Mouse (Mus musculus): Measurements from ENCODE around the gene Ccdc153. TPM values are rescaled to one million over a fixed set of nuclear protein-coding genes. Genes with fewer than 3 reads are reported as not detected.

The Ccdc153 gene
- polyA plus RNA-seq (2014; fragmentation: Nextera tagmentation; extraction: Ambion mirVana): not detected in 2 replicates

DNA sequence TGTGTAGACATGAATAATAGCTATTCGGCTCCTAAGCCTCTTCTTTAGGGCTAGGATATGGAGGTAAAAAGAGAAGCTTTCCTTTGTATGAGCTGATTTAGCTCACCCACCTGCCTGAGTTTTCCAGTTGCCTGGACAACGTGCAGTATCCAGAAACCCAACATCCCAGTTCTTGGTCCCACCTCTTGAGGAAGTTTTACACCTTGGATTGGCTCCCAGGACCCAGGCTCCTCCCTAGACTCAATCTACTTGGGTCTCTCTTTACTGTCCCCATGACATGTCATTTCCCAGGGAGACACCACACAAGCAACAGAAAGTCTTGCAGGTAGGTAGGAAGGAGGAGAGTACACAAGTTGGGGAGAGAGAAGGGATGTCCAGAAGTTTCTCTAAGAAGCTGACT is at the start of gene Ccdc153:
TSS of gene Ccdc153 (plus strand) at position 278 of the 400 bp plus-strand sequence.
- ATAC-seq (ENCODE audit: low FRiP score, low TSS enrichment): no peak
- 67% methylated on average over 2 of the region's 2 CpGs for WGBS
- H3K36me3 ChIP-seq (ENCODE audit: control insufficient read depth, insufficient read depth, low read length): no peaks in the 10 kb centered on the region
- H3K27me3 ChIP-seq (ENCODE audit: control insufficient read depth, insufficient read depth, low read length): no peaks in the 10 kb centered on the region
- H3K9me3 ChIP-seq (ENCODE audit: control insufficient read depth, low read length): no peaks in the 10 kb centered on the region
- H3K27ac ChIP-seq (ENCODE audit: low read depth, low read length): no peak within 1 kb of the TSS
- H3K4me1 ChIP-seq (ENCODE audit: control insufficient read depth, insufficient read depth, low read length): peaks cover 9% of the 10 kb centered on the region; the same call in 1 of the 2 replicates
- no peak within 1 kb of the TSS for H3K4me3 ChIP-seq (ENCODE audit: low read length)
- no peak within 1 kb of the TSS for H3K4me2 ChIP-seq (replicated peaks; ENCODE audit: low read depth, low read length)
- H3K9ac ChIP-seq (ENCODE audit: low read depth, low read length): no peak within 1 kb of the TSS

DNA sequence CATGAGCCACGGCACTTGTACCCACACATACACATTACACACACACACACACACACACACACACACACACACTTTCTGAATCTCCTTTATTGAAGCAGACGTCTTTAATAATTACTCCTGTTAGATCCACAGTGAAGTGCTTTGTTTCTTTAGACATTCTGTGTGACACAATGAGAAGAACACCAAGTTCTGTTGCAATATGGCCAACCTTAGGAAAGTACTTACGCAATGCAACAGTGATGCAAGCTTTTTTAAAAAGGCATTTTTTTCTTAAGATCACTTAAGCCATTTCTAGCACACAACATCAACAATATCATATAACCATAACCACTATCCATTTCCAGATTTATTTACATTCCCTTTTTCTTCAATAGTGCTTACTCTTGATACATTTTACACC is 49.3 kb upstream of the Ccdc153 start:
- ATAC-seq (ENCODE audit: low FRiP score, low TSS enrichment): no peak
- H3K4me3 ChIP-seq (ENCODE audit: low read length): no peak overlapping the region
- H3K9ac ChIP-seq (ENCODE audit: low read depth, low read length): no peak overlapping the region
- H3K4me2 ChIP-seq (replicated peaks; ENCODE audit: low read depth, low read length): no peak overlapping the region
- peaks cover 10% of the 10 kb centered on the region; the same call in 1 of the 2 replicates for H3K36me3 ChIP-seq (ENCODE audit: control insufficient read depth, insufficient read depth, low read length)
- H3K27ac ChIP-seq (ENCODE audit: low read depth, low read length): no peak overlapping the region
- 71% methylated on average over 3 of the region's 3 CpGs for WGBS
- H3K9me3 ChIP-seq (ENCODE audit: control insufficient read depth, low read length): no peaks in the 10 kb centered on the region
- no peaks in the 10 kb centered on the region for H3K27me3 ChIP-seq (ENCODE audit: control insufficient read depth, insufficient read depth, low read length)
- H3K4me1 ChIP-seq (ENCODE audit: control insufficient read depth, insufficient read depth, low read length): no peaks in the 10 kb centered on the region

DNA sequence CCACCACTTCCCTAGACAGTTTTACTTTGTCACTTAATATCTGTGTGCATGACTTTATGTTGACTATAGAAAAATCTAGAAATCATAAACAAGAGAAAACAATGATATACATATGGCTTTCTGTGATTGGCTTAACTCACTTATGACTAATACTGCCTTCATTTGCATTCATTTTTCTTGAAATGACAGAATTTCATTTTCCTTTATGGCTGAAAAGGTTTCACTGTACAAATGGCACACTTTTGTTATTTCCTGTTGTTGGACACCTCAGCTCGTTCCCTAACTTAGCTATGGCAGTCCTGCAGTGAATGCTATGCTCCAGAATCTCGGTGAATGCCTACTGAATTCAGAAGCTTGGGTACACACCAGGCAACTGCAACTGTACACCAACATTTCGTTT is 48.2 kb upstream of the Ccdc153 start:
- H3K36me3 ChIP-seq (ENCODE audit: control insufficient read depth, insufficient read depth, low read length): peaks cover 13% of the 10 kb centered on the region; the same call in 1 of the 2 replicates
- H3K4me2 ChIP-seq (replicated peaks; ENCODE audit: low read depth, low read length): no peak overlapping the region
- no peak overlapping the region for H3K4me3 ChIP-seq (ENCODE audit: low read length)
- no peaks in the 10 kb centered on the region for H3K4me1 ChIP-seq (ENCODE audit: control insufficient read depth, insufficient read depth, low read length)
- WGBS: 87% methylated on average over 3 of the region's 3 CpGs
- ATAC-seq (ENCODE audit: low FRiP score, low TSS enrichment): no peak
- H3K27me3 ChIP-seq (ENCODE audit: control insufficient read depth, insufficient read depth, low read length): no peaks in the 10 kb centered on the region
- no peak overlapping the region for H3K9ac ChIP-seq (ENCODE audit: low read depth, low read length)
- no peak overlapping the region for H3K27ac ChIP-seq (ENCODE audit: low read depth, low read length)
- no peaks in the 10 kb centered on the region for H3K9me3 ChIP-seq (ENCODE audit: control insufficient read depth, low read length)

DNA sequence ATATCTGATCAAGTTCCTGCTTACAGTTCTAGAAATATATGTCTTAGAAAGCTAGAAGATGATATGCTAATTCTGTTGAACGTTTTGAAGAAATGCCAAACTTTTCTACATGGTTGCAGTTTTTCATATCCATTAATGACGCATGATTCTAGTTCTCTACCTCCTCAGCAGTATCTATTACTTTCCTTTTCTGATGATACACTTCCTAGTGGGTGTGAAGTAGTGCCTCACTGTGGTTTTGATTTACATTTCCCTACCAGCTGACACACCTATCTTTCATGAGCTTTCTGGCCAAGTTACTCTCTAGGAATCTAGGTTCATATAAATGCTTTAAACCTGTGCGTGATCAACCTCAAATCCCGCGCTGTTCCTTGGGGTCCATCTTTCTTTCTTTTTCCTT is 47.7 kb upstream of the Ccdc153 start:
- no peak overlapping the region for H3K27ac ChIP-seq (ENCODE audit: low read depth, low read length)
- H3K36me3 ChIP-seq (ENCODE audit: control insufficient read depth, insufficient read depth, low read length): peaks cover 18% of the 10 kb centered on the region
- no peaks in the 10 kb centered on the region for H3K9me3 ChIP-seq (ENCODE audit: control insufficient read depth, low read length)
- H3K4me2 ChIP-seq (replicated peaks; ENCODE audit: low read depth, low read length): no peak overlapping the region
- 94% methylated on average over 5 of the region's 5 CpGs for WGBS
- H3K9ac ChIP-seq (ENCODE audit: low read depth, low read length): no peak overlapping the region
- H3K27me3 ChIP-seq (ENCODE audit: control insufficient read depth, insufficient read depth, low read length): no peaks in the 10 kb centered on the region
- H3K4me1 ChIP-seq (ENCODE audit: control insufficient read depth, insufficient read depth, low read length): no peaks in the 10 kb centered on the region
- no peak overlapping the region for H3K4me3 ChIP-seq (ENCODE audit: low read length)
- no peak for ATAC-seq (ENCODE audit: low FRiP score, low TSS enrichment)

DNA sequence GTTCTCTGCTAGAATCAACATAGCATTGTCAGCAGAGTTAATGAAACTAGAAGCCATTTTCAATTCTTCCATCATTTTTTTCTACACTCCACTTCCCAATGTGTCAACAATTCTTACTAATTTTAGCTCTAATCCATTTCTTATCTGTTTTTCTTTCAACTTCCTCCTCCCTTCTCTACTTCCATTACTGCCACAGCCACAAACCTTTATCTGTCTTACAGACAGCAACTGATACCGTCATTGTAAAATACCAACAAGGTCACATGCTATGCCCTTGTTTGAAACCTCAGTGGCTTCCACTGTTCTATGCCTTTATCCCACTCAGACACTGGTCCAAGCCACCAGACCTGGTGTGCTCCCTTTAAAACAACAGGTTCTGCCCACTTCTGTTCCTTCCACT is 46.5 kb upstream of the Ccdc153 start:
- H3K4me1 ChIP-seq (ENCODE audit: control insufficient read depth, insufficient read depth, low read length): no peaks in the 10 kb centered on the region
- no peak overlapping the region for H3K4me3 ChIP-seq (ENCODE audit: low read length)
- H3K36me3 ChIP-seq (ENCODE audit: control insufficient read depth, insufficient read depth, low read length): peaks cover 22% of the 10 kb centered on the region
- no peak overlapping the region for H3K27ac ChIP-seq (ENCODE audit: low read depth, low read length)
- WGBS: 68% methylated on average over 1 of the region's 1 CpGs
- ATAC-seq (ENCODE audit: low FRiP score, low TSS enrichment): no peak
- H3K4me2 ChIP-seq (replicated peaks; ENCODE audit: low read depth, low read length): no peak overlapping the region
- H3K27me3 ChIP-seq (ENCODE audit: control insufficient read depth, insufficient read depth, low read length): no peaks in the 10 kb centered on the region
- H3K9ac ChIP-seq (ENCODE audit: low read depth, low read length): no peak overlapping the region
- H3K9me3 ChIP-seq (ENCODE audit: control insufficient read depth, low read length): no peaks in the 10 kb centered on the region

DNA sequence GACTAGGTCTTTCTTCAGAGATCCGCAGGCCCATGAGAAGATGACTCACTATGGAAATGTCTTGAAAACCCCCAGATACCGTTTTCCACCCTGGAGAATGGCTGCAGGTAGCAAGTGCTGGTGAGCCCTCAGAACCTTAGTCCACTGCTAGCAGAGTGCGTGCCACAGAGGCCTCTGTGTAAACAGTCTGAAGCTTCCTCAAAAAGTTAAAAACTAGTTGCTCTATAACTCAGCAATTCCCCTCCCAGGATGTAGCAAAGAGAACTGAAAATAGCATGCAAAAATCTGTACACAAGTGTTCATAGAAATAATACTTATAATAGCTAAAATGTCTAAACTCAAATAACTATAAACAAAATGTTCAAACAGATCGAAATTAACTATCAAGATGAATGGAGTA is 44.1 kb upstream of the Ccdc153 start:
- 98% methylated on average over 4 of the region's 4 CpGs for WGBS
- Histone ChIP-seq H3K4me1 (ENCODE audit: control insufficient read depth, insufficient read depth, low read length) (no peaks in the 10 kb centered on the region), H3K27me3 (ENCODE audit: control insufficient read depth, insufficient read depth, low read length) (no peaks in the 10 kb centered on the region), H3K36me3 (ENCODE audit: control insufficient read depth, insufficient read depth, low read length) (peaks cover 39% of the 10 kb centered on the region), H3K27ac (ENCODE audit: low read depth, low read length) (no peak overlapping the region), H3K9me3 (ENCODE audit: control insufficient read depth, low read length) (no peaks in the 10 kb centered on the region), H3K4me2 (replicated peaks; ENCODE audit: low read depth, low read length) (no peak overlapping the region), H3K4me3 (ENCODE audit: low read length) (no peak overlapping the region), H3K9ac (ENCODE audit: low read depth, low read length) (no peak overlapping the region)
- no peak for ATAC-seq (ENCODE audit: low FRiP score, low TSS enrichment)

DNA sequence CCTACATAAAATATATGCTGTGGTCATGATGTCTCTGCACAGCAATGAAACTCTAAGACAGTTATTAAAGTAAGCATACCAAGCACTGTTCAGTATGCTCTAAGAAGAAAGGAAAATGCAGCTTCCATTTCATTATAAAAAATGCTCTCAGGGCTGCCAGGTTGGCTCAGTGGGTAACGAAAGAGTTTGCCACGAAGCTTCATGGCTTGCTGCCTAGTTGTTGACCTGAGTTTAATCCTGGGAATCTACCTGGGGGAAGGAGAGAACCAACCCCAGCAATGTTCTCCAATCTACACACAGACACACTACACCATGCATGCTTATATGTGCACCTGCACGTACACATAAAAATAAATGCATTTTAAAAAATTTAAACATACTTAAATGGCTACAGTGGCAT is 41.3 kb upstream of the Ccdc153 start:
- Histone ChIP-seq H3K4me3 (ENCODE audit: low read length) (no peak overlapping the region), H3K9me3 (ENCODE audit: control insufficient read depth, low read length) (no peaks in the 10 kb centered on the region), H3K4me2 (replicated peaks; ENCODE audit: low read depth, low read length) (no peak overlapping the region), H3K4me1 (ENCODE audit: control insufficient read depth, insufficient read depth, low read length) (no peaks in the 10 kb centered on the region), H3K9ac (ENCODE audit: low read depth, low read length) (no peak overlapping the region), H3K27me3 (ENCODE audit: control insufficient read depth, insufficient read depth, low read length) (no peaks in the 10 kb centered on the region), H3K27ac (ENCODE audit: low read depth, low read length) (no peak overlapping the region), H3K36me3 (ENCODE audit: control insufficient read depth, insufficient read depth, low read length) (peaks cover 33% of the 10 kb centered on the region)
- no peak for ATAC-seq (ENCODE audit: low FRiP score, low TSS enrichment)
- WGBS: 78% methylated on average over 3 of the region's 3 CpGs

DNA sequence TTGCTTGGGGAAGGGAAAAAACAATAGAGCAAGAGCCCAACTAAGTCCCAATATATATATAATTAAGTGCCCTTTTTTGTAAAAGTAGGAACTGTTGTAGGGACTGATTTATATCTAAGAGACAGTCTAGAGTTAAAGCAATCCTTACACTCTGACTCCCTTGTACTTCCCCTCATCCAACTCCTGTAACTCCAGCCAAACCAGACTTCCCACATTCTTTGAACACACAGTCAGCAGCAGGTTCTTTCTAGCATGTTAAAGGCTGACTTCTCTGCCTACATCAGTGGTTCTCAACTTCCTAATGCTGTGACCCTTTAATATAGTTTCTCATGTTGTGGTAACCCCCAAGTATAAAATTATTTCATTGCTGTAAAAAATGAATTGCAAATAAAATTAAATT is 40.9 kb upstream of the Ccdc153 start:
- peaks cover 31% of the 10 kb centered on the region for H3K36me3 ChIP-seq (ENCODE audit: control insufficient read depth, insufficient read depth, low read length)
- H3K27ac ChIP-seq (ENCODE audit: low read depth, low read length): no peak overlapping the region
- ATAC-seq (ENCODE audit: low FRiP score, low TSS enrichment): no peak
- H3K4me3 ChIP-seq (ENCODE audit: low read length): no peak overlapping the region
- no peaks in the 10 kb centered on the region for H3K27me3 ChIP-seq (ENCODE audit: control insufficient read depth, insufficient read depth, low read length)
- H3K4me2 ChIP-seq (replicated peaks; ENCODE audit: low read depth, low read length): no peak overlapping the region
- no peaks in the 10 kb centered on the region for H3K9me3 ChIP-seq (ENCODE audit: control insufficient read depth, low read length)
- H3K9ac ChIP-seq (ENCODE audit: low read depth, low read length): no peak overlapping the region
- no peaks in the 10 kb centered on the region for H3K4me1 ChIP-seq (ENCODE audit: control insufficient read depth, insufficient read depth, low read length)

DNA sequence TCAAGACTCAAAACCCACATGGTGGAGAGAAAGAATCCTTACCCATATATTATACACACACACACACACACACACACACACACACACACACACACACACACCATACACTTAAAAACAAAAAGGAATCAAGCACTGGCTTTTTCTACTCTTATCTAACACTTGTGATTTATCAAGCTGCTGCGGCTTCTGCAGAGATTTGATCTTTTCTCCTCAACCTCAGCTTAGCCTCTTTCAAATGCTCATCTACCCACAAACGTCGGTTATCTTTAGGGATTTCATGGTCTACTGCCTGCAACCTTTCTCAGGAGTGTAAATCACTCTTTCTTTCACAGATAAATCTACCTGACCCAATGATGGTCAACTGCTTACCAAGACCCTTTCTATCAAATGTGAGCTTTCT is 40.0 kb upstream of the Ccdc153 start:
- peaks cover 29% of the 10 kb centered on the region for H3K36me3 ChIP-seq (ENCODE audit: control insufficient read depth, insufficient read depth, low read length)
- H3K27me3 ChIP-seq (ENCODE audit: control insufficient read depth, insufficient read depth, low read length): no peaks in the 10 kb centered on the region
- H3K4me2 ChIP-seq (replicated peaks; ENCODE audit: low read depth, low read length): no peak overlapping the region
- H3K27ac ChIP-seq (ENCODE audit: low read depth, low read length): no peak overlapping the region
- H3K9me3 ChIP-seq (ENCODE audit: control insufficient read depth, low read length): no peaks in the 10 kb centered on the region
- WGBS: 47% methylated on average over 3 of the region's 3 CpGs
- no peak for ATAC-seq (ENCODE audit: low FRiP score, low TSS enrichment)
- no peak overlapping the region for H3K4me3 ChIP-seq (ENCODE audit: low read length)
- no peak overlapping the region for H3K9ac ChIP-seq (ENCODE audit: low read depth, low read length)
- H3K4me1 ChIP-seq (ENCODE audit: control insufficient read depth, insufficient read depth, low read length): no peaks in the 10 kb centered on the region

DNA sequence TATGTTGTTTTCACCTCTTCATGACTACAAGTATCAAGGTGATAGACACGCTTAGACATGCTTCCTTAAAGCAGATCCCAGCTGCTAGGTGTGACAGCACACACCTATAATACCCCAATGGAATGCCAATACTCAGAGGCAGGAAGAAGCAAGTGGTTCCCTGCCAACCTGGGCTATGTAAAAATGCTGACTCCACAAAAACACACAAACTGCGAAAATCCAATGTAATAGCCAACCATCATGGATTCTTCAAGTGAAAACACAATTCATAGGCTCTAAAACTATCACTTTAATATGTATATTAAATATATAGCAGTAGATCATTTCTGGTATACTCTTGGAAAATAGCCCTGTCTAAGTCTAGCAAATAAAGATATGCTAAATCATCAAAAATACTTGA is 32.6 kb upstream of the Ccdc153 start:
- 92% methylated on average over 2 of the region's 2 CpGs for WGBS
- Histone ChIP-seq H3K9me3 (ENCODE audit: control insufficient read depth, low read length) (no peaks in the 10 kb centered on the region), H3K4me2 (replicated peaks; ENCODE audit: low read depth, low read length) (no peak overlapping the region), H3K27ac (ENCODE audit: low read depth, low read length) (no peak overlapping the region), H3K36me3 (ENCODE audit: control insufficient read depth, insufficient read depth, low read length) (no peaks in the 10 kb centered on the region), H3K4me3 (ENCODE audit: low read length) (no peak overlapping the region), H3K4me1 (ENCODE audit: control insufficient read depth, insufficient read depth, low read length) (no peaks in the 10 kb centered on the region), H3K9ac (ENCODE audit: low read depth, low read length) (no peak overlapping the region), H3K27me3 (ENCODE audit: control insufficient read depth, insufficient read depth, low read length) (no peaks in the 10 kb centered on the region)
- ATAC-seq (ENCODE audit: low FRiP score, low TSS enrichment): no peak

Measured in kidney, embryonic 14.5 days (tissue).